Mouse (Mus musculus): ENCODE measurements around the gene Olfr114. TPM values are rescaled to one million over a fixed set of nuclear protein-coding genes. Genes with fewer than 3 reads are reported as not detected.

The Olfr114 gene
- polyA plus RNA-seq, 1 experiment = not detected

- no peak overlapping the region for H3K27ac ChIP-seq (ENCODE audit: control insufficient read depth, insufficient read depth, low read length)
- TF ChIP-seq POLR2A (IDR thresholded peaks at IDR 0.05; ENCODE audit: control insufficient read depth, extremely low read depth, insufficient read depth, low read length, poor library complexity) (no peak), CTCF (IDR thresholded peaks at IDR 0.05; ENCODE audit: borderline replicate concordance, control insufficient read depth, extremely low read depth, insufficient read depth, low read length, poor library complexity) (no peak)
- H3K4me1 ChIP-seq (replicated peaks; ENCODE audit: control insufficient read depth, insufficient read depth, low read length) = no peaks in the 10 kb centered on the region
- WGBS = 86% methylated on average over 4 of the region's 4 CpGs
- no peaks in the 10 kb centered on the region for H3K27me3 ChIP-seq (ENCODE audit: control insufficient read depth, insufficient read depth, low read length)
- no peak for DNase-seq
- no peaks in the 10 kb centered on the region for H3K36me3 ChIP-seq (ENCODE audit: control insufficient read depth, insufficient read depth, low read length)
- no peak overlapping the region for H3K4me3 ChIP-seq (ENCODE audit: control insufficient read depth, insufficient read depth, low read length)
These were observed 51.0 kb downstream of the Olfr114 start for GRCm38 (mm10) chr17:37541454-37542119.

Other genes with a start within 250 kb of the Olfr114 start
- gene Olfr104-ps, start 233.2 kb downstream of the Olfr114 start, polyA plus RNA-seq (2012; rRNA removed) = not detected in 2 replicates
- not detected in 2 replicates for gene Olfr105-ps, start 213.7 kb downstream of the Olfr114 start, polyA plus RNA-seq (2012; rRNA removed)
- gene Olfr106-ps, start 202.3 kb downstream of the Olfr114 start, polyA plus RNA-seq (2012; rRNA removed) = not detected in 2 replicates
- not detected in 2 replicates for gene Olfr107, start 193.5 kb downstream of the Olfr114 start, polyA plus RNA-seq (2012; rRNA removed)
- gene Olfr108, start 147.3 kb downstream of the Olfr114 start, polyA plus RNA-seq (2012; rRNA removed) = not detected in 2 replicates
- gene Olfr109, start 133.8 kb downstream of the Olfr114 start, polyA plus RNA-seq (2012; rRNA removed) = not detected in 2 replicates
- 20.8 and 24.8 TPM in 2 replicates for gene H2-M2, start 109.2 kb downstream of the Olfr114 start, polyA plus RNA-seq (2012; rRNA removed)
- 0.24 and 0.77 TPM in 2 replicates for gene Olfr110, start 100.3 kb downstream of the Olfr114 start, polyA plus RNA-seq (2012; rRNA removed)
- gene Olfr111, start 84.7 kb downstream of the Olfr114 start, polyA plus RNA-seq (2012; rRNA removed) = 2.5 and 3.4 TPM in 2 replicates
- gene Olfr112, start 23.3 kb downstream of the Olfr114 start, polyA plus RNA-seq (2012; rRNA removed) = not detected in 2 replicates
- gene Olfr113, start 15.1 kb downstream of the Olfr114 start, polyA plus RNA-seq (2012; rRNA removed) = not detected in 2 replicates
- not detected in 2 replicates for gene Olfr115, start 34.4 kb upstream of the Olfr114 start, polyA plus RNA-seq (2012; rRNA removed)
- gene Olfr116, start 34.5 kb upstream of the Olfr114 start, polyA plus RNA-seq (2012; rRNA removed) = not detected in 2 replicates
- not detected in 2 replicates for gene Olfr117, start 71.0 kb upstream of the Olfr114 start, polyA plus RNA-seq (2012; rRNA removed)
- gene Olfr118, start 74.2 kb upstream of the Olfr114 start, polyA plus RNA-seq (2012; rRNA removed) = not detected in 2 replicates
- gene Olfr119, start 103.8 kb upstream of the Olfr114 start, polyA plus RNA-seq (2012; rRNA removed) = not detected in 2 replicates
- gene Olfr120, start 129.1 kb upstream of the Olfr114 start, polyA plus RNA-seq (2012; rRNA removed) = not detected in 2 replicates
- gene Olfr121, start 156.1 kb upstream of the Olfr114 start, polyA plus RNA-seq (2012; rRNA removed) = not detected in 2 replicates
- gene Olfr122, start 175.9 kb upstream of the Olfr114 start, polyA plus RNA-seq (2012; rRNA removed) = not detected in 2 replicates
- gene Olfr123, start 200.8 kb upstream of the Olfr114 start, polyA plus RNA-seq (2012; rRNA removed) = not detected in 2 replicates
- gene Olfr124, start 207.1 kb upstream of the Olfr114 start, polyA plus RNA-seq (2012; rRNA removed) = not detected in 2 replicates
- not detected in 2 replicates for gene Olfr125, start 240.2 kb upstream of the Olfr114 start, polyA plus RNA-seq (2012; rRNA removed)